Mouse (Mus musculus) layer of hippocampus, adult 9-10 months (tissue): ENCODE measurements around the gene Prune2.
A peak's percentile ranks its signal among the peaks of the same experiment; 100 is the strongest.
"Not testable (repeated sequence)": the region's sequence is repeated elsewhere in the genome, so short reads cannot be mapped to it uniquely, and the experiment has no call there.

Source experiments
- DNase-seq: peaks from one replicate; pipeline ENCODE4 v3.0.0; 2022; ENCODE audit warnings: low spot score

Prune2 gene

GRCm38 (mm10) chr19:17125380-17125779 is 169.5 kb downstream of the Prune2 start:
- DNase-seq: no peak

- no peak for DNase-seq
These were observed 174.6 kb downstream of the Prune2 start for GRCm38 (mm10) chr19:17130544-17130943.

- peak; percentile 59 for DNase-seq
These were observed 181.0 kb downstream of the Prune2 start for GRCm38 (mm10) chr19:17136677-17137460.

GRCm38 (mm10) chr19:17137656-17138055 is 181.7 kb downstream of the Prune2 start:
- no peak for DNase-seq

GRCm38 (mm10) chr19:17138144-17138915 is 182.4 kb downstream of the Prune2 start:
- no peak for DNase-seq

- DNase-seq: no peak
These were observed 184.3 kb downstream of the Prune2 start for GRCm38 (mm10) chr19:17140016-17140914.

GRCm38 (mm10) chr19:17143245-17143644 is 187.3 kb downstream of the Prune2 start:
- DNase-seq: no peak

- DNase-seq: no peak
These were observed 188.3 kb downstream of the Prune2 start for GRCm38 (mm10) chr19:17144205-17144604.

- DNase-seq: no peak
These were observed 194.1 kb downstream of the Prune2 start for GRCm38 (mm10) chr19:17150064-17150463.

- DNase-seq: no peak
These were observed 195.9 kb downstream of the Prune2 start for GRCm38 (mm10) chr19:17151781-17152180.

GRCm38 (mm10) chr19:17152461-17152860 is 196.5 kb downstream of the Prune2 start:
- no peak for DNase-seq

- no peak for DNase-seq
These were observed 198.2 kb downstream of the Prune2 start for GRCm38 (mm10) chr19:17153911-17154639.

GRCm38 (mm10) chr19:17155216-17155615 is 199.3 kb downstream of the Prune2 start:
- DNase-seq: no peak

- no peak for DNase-seq
These were observed 203.8 kb downstream of the Prune2 start for GRCm38 (mm10) chr19:17159676-17160075.

GRCm38 (mm10) chr19:17160231-17160630 is 204.3 kb downstream of the Prune2 start:
- DNase-seq: no peak

- DNase-seq: no peak
These were observed 207.6 kb downstream of the Prune2 start for GRCm38 (mm10) chr19:17163511-17163953.

GRCm38 (mm10) chr19:17166288-17166687 is 210.4 kb downstream of the Prune2 start:
- no peak for DNase-seq

- no peak for DNase-seq
These were observed 212.3 kb downstream of the Prune2 start for GRCm38 (mm10) chr19:17168186-17168585.

GRCm38 (mm10) chr19:17169746-17170145 is 213.8 kb downstream of the Prune2 start:
- no peak for DNase-seq

GRCm38 (mm10) chr19:17174501-17174900 is 218.6 kb downstream of the Prune2 start:
- DNase-seq: not testable (repeated sequence)

GRCm38 (mm10) chr19:17180506-17180905 is 224.6 kb downstream of the Prune2 start:
- DNase-seq: no peak
